Comparison of ENCODE assay signal across 17 mouse cellular contexts in the genomic region with DNA sequence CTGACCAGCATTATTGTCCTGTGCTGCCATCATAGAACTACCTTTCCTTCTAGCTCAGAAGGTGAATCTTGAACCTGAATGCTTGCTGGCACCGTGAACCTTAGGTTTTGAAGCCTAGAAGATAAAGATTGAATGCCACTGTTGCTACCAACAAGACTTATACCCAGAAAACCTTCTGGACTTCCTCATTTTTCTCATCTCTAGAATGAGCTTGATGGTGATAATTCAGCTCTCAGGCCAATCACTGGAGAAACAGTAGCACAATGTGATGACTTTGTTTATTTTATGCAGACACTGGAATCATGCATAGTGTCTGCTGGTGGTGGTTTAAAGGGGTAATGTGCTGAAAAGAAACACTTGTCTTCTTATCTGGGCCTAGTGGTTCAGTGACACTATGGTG. TPM values are rescaled to one million over a fixed set of nuclear protein-coding genes. Genes with fewer than 3 reads are reported as not detected.
A peak's percentile ranks its signal among the peaks of the same experiment; 100 is the strongest.
DNase-seq lines count a peak whose midpoint lies in the region; TF ChIP-seq lines count a peak whose summit lies in the region.
"Had no signal": no experiment of that assay in that cellular context is flagged by ENCODE, and none has a peak within 500 bp of the region (broad histone marks: within the 10 kb centered on the region; RNA-seq: fewer than 3 reads in every experiment).

No protein-coding gene starts in this region.

- no peak for TF ChIP-seq POLR2A in testis, adult 2 months (IDR thresholded peaks at IDR 0.05; ENCODE audit: control insufficient read depth, low read depth, low read length)
- TF ChIP-seq POLR2A in MEL (IDR thresholded peaks at IDR 0.05; ENCODE audit: control insufficient read depth in 1 of 2, insufficient read depth in 1 of 2, low read depth in 1 of 2, low read length in 2 of 2, poor library complexity in 1 of 2) = no peak

- no peaks in the 10 kb centered on the region for H3K4me1 ChIP-seq in testis, adult 2 months (ENCODE audit: control insufficient read depth, insufficient read depth, low read length)
- H3K4me1 ChIP-seq in MEL (ENCODE audit: control insufficient read depth in 1 of 2, insufficient read depth in 2 of 2, low read length in 2 of 2) = no peaks in the 10 kb centered on the region

- peak overlapping the region; percentile 36; the same call in 1 of the 2 replicates for H3K4me3 ChIP-seq in testis, adult 2 months (ENCODE audit: control insufficient read depth, low read depth, low read length)
- no peak overlapping the region for H3K4me3 ChIP-seq in MEL (ENCODE audit: control insufficient read depth in 1 of 2, insufficient read depth in 1 of 2, low read depth in 2 of 2, low read length in 2 of 2)

- TF ChIP-seq RAD21 in MEL (IDR thresholded peaks at IDR 0.05; ENCODE audit: low read depth, low read length) = no peak

- H3K27me3 ChIP-seq in testis, adult 2 months (ENCODE audit: control insufficient read depth, insufficient read depth, low read length) = no peaks in the 10 kb centered on the region
- peaks cover 0 to 2% of the 10 kb centered on the region in 2 experiments; a peak in 2 of 4 replicates for H3K27me3 ChIP-seq in MEL (ENCODE audit: control insufficient read depth in 1 of 2, insufficient read depth in 2 of 2, low read length in 2 of 2)
- H3K27me3 ChIP-seq: CH12.LX had no signal

- TF ChIP-seq CTCF in testis, adult 2 months (IDR thresholded peaks at IDR 0.05; ENCODE audit: control insufficient read depth, insufficient read depth, insufficient replicate concordance, low read depth, low read length) = no peak
- TF ChIP-seq CTCF in MEL (IDR thresholded peaks at IDR 0.05 in 2 of 3, conservative IDR thresholded peaks at IDR 0.05 in 1 of 3; ENCODE audit: control insufficient read depth in 1 of 3, insufficient read depth in 1 of 3, low read depth in 2 of 3, low read length in 3 of 3, poor library complexity in 1 of 3, severe bottlenecking in 1 of 3) = no peak

- TF ChIP-seq EP300 in MEL (IDR thresholded peaks at IDR 0.05; ENCODE audit: low read depth in 1 of 2, low read length in 2 of 2) = peak; percentile 34 to 58; a peak in 2 of 4 replicates

- no peak for DNase-seq in testis, postnatal 10 days (ENCODE audit: low spot score)
- DNase-seq in MEL (ENCODE audit: low read depth, low spot score) = peak; percentile 73
- no peak for DNase-seq in cerebellum, postnatal 25 days
- DNase-seq: adrenal gland, adult 2 months; adrenal gland, adult 8-10 months; adrenal gland, postnatal 10 days; adrenal gland, postnatal 14 days; adrenal gland, postnatal 25 days; adrenal gland, postnatal 36 days; B cell, adult 2 months; cerebellum, adult 11 months; cerebellum, adult 11-12 months; cerebellum, adult 18-20 months; cerebellum, adult 2 months had no signal

- no peak overlapping the region for H3K27ac ChIP-seq in testis, adult 2 months (ENCODE audit: control insufficient read depth, insufficient read depth, low read depth, low read length)
- no peak overlapping the region for H3K27ac ChIP-seq in MEL (ENCODE audit: control insufficient read depth, low read depth, low read length)

- no peaks in the 10 kb centered on the region for H3K79me2 ChIP-seq in MEL (ENCODE audit: control insufficient read depth, insufficient read depth, low read length, poor library complexity)

- no peaks in the 10 kb centered on the region for H3K36me3 ChIP-seq in testis, adult 2 months (ENCODE audit: control insufficient read depth, insufficient read depth, low read length)
- no peaks in the 10 kb centered on the region for H3K36me3 ChIP-seq in MEL (ENCODE audit: control insufficient read depth in 1 of 2, insufficient read depth in 2 of 2, low read length in 2 of 2)
- H3K36me3 ChIP-seq: G1E had no signal

- H3K9me3 ChIP-seq in MEL (replicated peaks; ENCODE audit: insufficient read depth, low read length) = no peaks in the 10 kb centered on the region

- no peak overlapping the region for H3K9ac ChIP-seq in MEL (ENCODE audit: control insufficient read depth, low read depth, low read length, poor library complexity, severe bottlenecking)

TF ChIP-seq in MEL, 35 proteins besides CTCF, POLR2A, EP300 and RAD21:
- no peak for TF ChIP-seq MYC (IDR thresholded peaks at IDR 0.05; ENCODE audit: low read depth, low read length)
- TF ChIP-seq ZC3H11A (IDR thresholded peaks at IDR 0.05; ENCODE audit: low read depth, low read length) = no peak
- TF ChIP-seq MXI1 (IDR thresholded peaks at IDR 0.05; ENCODE audit: low read depth, low read length) = no peak
- TF ChIP-seq SMC3 (IDR thresholded peaks at IDR 0.05; ENCODE audit: low read depth, low read length) = no peak
- no peak for TF ChIP-seq UBTF (IDR thresholded peaks at IDR 0.05; ENCODE audit: borderline replicate concordance, insufficient read depth, low read depth, low read length)
- TF ChIP-seq RCOR1 (IDR thresholded peaks at IDR 0.05; ENCODE audit: low read depth, low read length) = peak; percentile 53; the same call in 1 of the 2 replicates
- TF ChIP-seq TBP (IDR thresholded peaks at IDR 0.05; ENCODE audit: low read depth, low read length) = no peak
- TF ChIP-seq GATA1 (IDR thresholded peaks at IDR 0.05; ENCODE audit: low read depth, low read length) = 0 out of 2 replicates have a peak, but pooled peaks have one; percentile 59
- peak; percentile 55; the same call in 1 of the 2 replicates for TF ChIP-seq SIN3A (IDR thresholded peaks at IDR 0.05; ENCODE audit: low read length)
- peak; percentile 55; the same call in 1 of the 2 replicates for TF ChIP-seq MAX (IDR thresholded peaks at IDR 0.05; ENCODE audit: low read length)
- TF ChIP-seq ZKSCAN1 (IDR thresholded peaks at IDR 0.05; ENCODE audit: low read depth, low read length) = no peak
- no peak for TF ChIP-seq POLR2AphosphoS2 (IDR thresholded peaks at IDR 0.05; ENCODE audit: low read length)
- TF ChIP-seq MEF2A (IDR thresholded peaks at IDR 0.05; ENCODE audit: extremely low read depth, insufficient replicate concordance, low read depth, low read length, poor library complexity, severe bottlenecking) = no peak

RNA-seq across cellular contexts. Expression of gene Cep295, which starts 7.3 kb away (rescaled TPM):
- 17.4 and 20.8 TPM in 2 replicates for polyA plus RNA-seq in testis, adult 2 months (2012; rRNA removed)
- total RNA-seq in MEL (2012; rRNA removed) = 53.7 and 57.0 TPM in 2 replicates
- polyA plus RNA-seq in MEL (2012; ENCODE audit: insufficient read depth in 1 of 2, insufficient read length in 2 of 2, low read depth in 1 of 2, low replicate concordance in 2 of 2, missing spikeins in 1 of 2) = 1,000 to 10,000 TPM in 1 of 2 experiments, 10 to 100 TPM in 1; 73.3 to 1,483 TPM

RNA-seq across cellular contexts. Expression of gene 4931406C07Rik, which starts 58.6 kb away (rescaled TPM):
- polyA plus RNA-seq in testis, adult 2 months (2012; rRNA removed) = 13.4 and 17.7 TPM in 2 replicates
- total RNA-seq in MEL (2012; rRNA removed) = 10.4 and 12.8 TPM in 2 replicates
- polyA plus RNA-seq in MEL (2012; ENCODE audit: insufficient read depth in 1 of 2, insufficient read length in 2 of 2, low read depth in 1 of 2, low replicate concordance in 2 of 2, missing spikeins in 1 of 2) = 10 to 100 TPM; 31.8 to 56.2 TPM

RNA-seq across cellular contexts. Expression of gene Taf1d, which starts 58.8 kb away (rescaled TPM):
- 15.1 and 16.8 TPM in 2 replicates for polyA plus RNA-seq in testis, adult 2 months (2012; rRNA removed)
- total RNA-seq in MEL (2012; rRNA removed) = 688 and 860 TPM in 2 replicates
- polyA plus RNA-seq in MEL (2012; ENCODE audit: insufficient read depth in 1 of 2, insufficient read length in 2 of 2, low read depth in 1 of 2, low replicate concordance in 2 of 2, missing spikeins in 1 of 2) = 100 to 1,000 TPM; 298 to 548 TPM

Comparison
In these comparisons a context has a peak if more than half of its experiments do, and no peak if none do; other contexts are left out.
1. RNA of gene Taf1d, which starts 58.8 kb away (polyA plus RNA-seq): 298 to 548 TPM in MEL; 15.1 to 16.8 TPM in testis, adult 2 months; every median in the first group is over 10 times any median in the second.